Mouse (Mus musculus) testis, adult 2 months (tissue): ENCODE results near the gene Mcts2. TPM values are rescaled to one million over a fixed set of nuclear protein-coding genes. Genes with fewer than 3 reads are reported as not detected.

Experiments used
- H3K27ac ChIP-seq: fragments of 200-500 bp; 2 replicates; pipeline ENCODE4 v1.5.1; 2012; ENCODE audit warnings: low read depth, low read length; ENCODE audit not compliant: control insufficient read depth, insufficient read depth
- H3K27me3 ChIP-seq: fragments of 200-500 bp; 2 replicates; pipeline ENCODE4 v1.6.1; 2012; ENCODE audit warnings: mild to moderate bottlenecking, low read length, moderate library complexity; ENCODE audit not compliant: control insufficient read depth, insufficient read depth
- H3K36me3 ChIP-seq: fragments of 200-500 bp; 2 replicates; pipeline ENCODE4 v1.6.1; 2012; ENCODE audit warnings: mild to moderate bottlenecking, low read length; ENCODE audit not compliant: control insufficient read depth, insufficient read depth
- H3K4me1 ChIP-seq: fragments of 200-500 bp; 2 replicates; pipeline ENCODE4 v1.6.1; 2012; ENCODE audit warnings: low read length; ENCODE audit not compliant: control insufficient read depth, insufficient read depth
- H3K4me3 ChIP-seq: fragments of 200-500 bp; 2 replicates; pipeline ENCODE4 v1.5.1; 2012; ENCODE audit warnings: low read depth, mild to moderate bottlenecking, low read length, moderate library complexity, mixed read lengths; ENCODE audit not compliant: control insufficient read depth
- CTCF ChIP-seq: fragments of 200-500 bp; IDR thresholded peaks from 2 replicates; pipeline ENCODE4 v1.5.1; 2012; ENCODE audit warnings: low read depth, mild to moderate bottlenecking, inconsistent platforms, low read length, moderate library complexity; ENCODE audit not compliant: control insufficient read depth, insufficient read depth, insufficient replicate concordance
- POLR2A ChIP-seq: fragments of 200-500 bp; IDR thresholded peaks from 2 replicates; pipeline ENCODE4 v1.6.1; 2012; ENCODE audit warnings: low read depth, mild to moderate bottlenecking, inconsistent platforms, low read length, moderate library complexity; ENCODE audit not compliant: control insufficient read depth
- polyA plus RNA-seq: library from polyadenylated mRNA; depleted of rRNA; stranded (reverse); fragments of >200 nt; gene quantifications from 2 replicates; pipeline ENCODE4 v1.2.3, GENCODE M21; 2012

The Mcts2 gene
- polyA plus RNA-seq, 1 experiment: 41.8 TPM

DNA sequence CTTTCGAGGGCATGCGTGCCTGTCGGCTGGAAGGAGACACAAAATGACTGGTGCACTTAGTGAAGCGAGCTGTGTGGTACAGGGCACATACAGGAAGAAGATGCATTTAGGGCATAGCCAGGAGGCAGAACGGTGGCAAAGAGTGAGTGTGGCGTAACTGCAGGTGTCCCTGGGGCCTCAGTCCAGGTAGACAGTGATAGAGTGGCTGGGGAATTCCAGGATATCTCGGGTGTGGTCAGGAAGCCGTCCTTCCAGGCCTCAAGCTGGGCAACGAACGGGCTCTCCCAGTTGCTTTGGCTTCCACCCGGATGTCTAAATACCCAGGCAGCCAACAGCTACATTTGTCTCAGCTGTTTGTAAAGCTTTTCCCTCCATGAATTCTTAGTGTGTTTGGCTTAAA lies 12.7 kb upstream of the Mcts2 start:
- peaks cover 17% of the 10 kb centered on the region for H3K4me1 ChIP-seq
- H3K36me3 ChIP-seq: peaks cover 2% of the 10 kb centered on the region; the same call in 1 of the 2 replicates
- TF ChIP-seq CTCF: no peak
- no peak for TF ChIP-seq POLR2A
- H3K27me3 ChIP-seq: no peaks in the 10 kb centered on the region
- H3K4me3 ChIP-seq: no peak overlapping the region
- no peak overlapping the region for H3K27ac ChIP-seq

DNA sequence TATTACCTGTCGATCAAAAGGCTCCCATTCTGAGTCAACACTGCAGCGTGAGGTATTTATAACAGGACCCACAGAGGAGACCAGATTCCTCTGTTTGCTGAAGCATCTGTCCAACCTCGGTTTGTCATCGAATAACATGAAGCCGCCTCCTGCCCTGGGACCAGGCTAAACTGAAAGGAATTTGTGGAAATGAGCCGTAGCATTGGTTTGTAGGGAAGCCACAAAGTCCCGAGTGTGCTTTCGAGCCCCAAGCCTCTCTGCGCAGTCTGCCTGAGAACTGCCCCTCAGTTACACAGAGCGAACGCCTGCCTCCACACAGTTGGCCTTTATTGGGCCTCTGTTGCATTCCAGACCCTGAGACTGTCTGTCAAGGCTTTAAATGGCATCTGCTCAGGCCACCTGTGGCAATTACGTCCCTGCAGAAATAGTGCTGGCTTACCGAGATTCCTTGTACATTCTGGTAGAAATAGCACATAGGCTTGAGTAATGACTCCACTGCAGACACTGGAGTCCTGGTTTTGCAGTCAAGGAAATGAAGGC lies 11.5 kb upstream of the Mcts2 start:
- Histone ChIP-seq H3K36me3 (peaks cover 2% of the 10 kb centered on the region; the same call in 1 of the 2 replicates), H3K27me3 (no peaks in the 10 kb centered on the region), H3K4me1 (peaks cover 13% of the 10 kb centered on the region; the same call in 1 of the 2 replicates), H3K4me3 (no peak overlapping the region), H3K27ac (no peak overlapping the region)
- TF ChIP-seq POLR2A: no peak
- no peak for TF ChIP-seq CTCF

DNA sequence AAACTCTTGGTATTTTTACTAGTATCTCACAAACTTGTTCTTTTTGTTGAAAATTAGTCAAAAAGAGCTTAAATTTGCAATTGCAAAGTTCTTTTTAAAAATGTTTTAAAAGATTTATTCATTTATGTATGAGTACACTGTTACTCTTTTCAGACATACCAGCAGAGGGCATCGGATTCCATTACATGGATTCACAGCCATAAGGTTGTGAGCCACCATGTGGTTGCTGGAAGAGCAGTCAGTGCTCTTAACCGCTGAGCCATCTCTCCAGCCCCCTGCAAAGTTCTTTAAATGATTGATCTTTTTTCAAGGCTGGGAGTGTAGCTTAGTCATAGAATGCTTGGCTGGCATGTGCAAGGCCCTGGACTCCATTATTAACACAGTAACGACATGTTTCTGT lies 8.5 kb upstream of the Mcts2 start:
- H3K4me3 ChIP-seq: no peak overlapping the region
- no peak overlapping the region for H3K27ac ChIP-seq
- H3K4me1 ChIP-seq: no peaks in the 10 kb centered on the region
- H3K36me3 ChIP-seq: peaks cover 2% of the 10 kb centered on the region
- no peaks in the 10 kb centered on the region for H3K27me3 ChIP-seq
- TF ChIP-seq CTCF: peak; percentile 15; the same call in 1 of the 2 replicates
- TF ChIP-seq POLR2A: no peak

DNA sequence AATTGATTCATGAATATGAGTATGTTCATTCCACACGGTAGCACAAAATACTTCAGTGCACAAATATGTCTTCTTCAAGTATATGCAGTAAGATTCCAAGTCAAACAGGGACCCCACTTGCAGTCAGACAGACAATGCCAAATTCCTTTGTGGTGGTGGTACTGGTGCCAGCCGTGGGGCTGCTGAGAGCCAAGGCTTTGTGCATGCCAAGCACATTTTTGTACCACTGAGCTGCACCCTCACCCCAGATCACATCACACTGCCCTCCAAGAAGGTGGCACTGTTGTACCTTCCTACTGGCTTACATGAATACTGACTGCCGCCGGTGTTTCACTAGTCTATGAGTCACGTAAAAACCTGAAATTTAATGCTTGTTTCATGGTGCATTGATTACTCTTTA lies 7.9 kb upstream of the Mcts2 start:
- H3K4me1 ChIP-seq: no peaks in the 10 kb centered on the region
- H3K27ac ChIP-seq: no peak overlapping the region
- H3K36me3 ChIP-seq: peaks cover 5% of the 10 kb centered on the region
- H3K27me3 ChIP-seq: no peaks in the 10 kb centered on the region
- TF ChIP-seq POLR2A (no peak), CTCF (no peak)
- H3K4me3 ChIP-seq: no peak overlapping the region

DNA sequence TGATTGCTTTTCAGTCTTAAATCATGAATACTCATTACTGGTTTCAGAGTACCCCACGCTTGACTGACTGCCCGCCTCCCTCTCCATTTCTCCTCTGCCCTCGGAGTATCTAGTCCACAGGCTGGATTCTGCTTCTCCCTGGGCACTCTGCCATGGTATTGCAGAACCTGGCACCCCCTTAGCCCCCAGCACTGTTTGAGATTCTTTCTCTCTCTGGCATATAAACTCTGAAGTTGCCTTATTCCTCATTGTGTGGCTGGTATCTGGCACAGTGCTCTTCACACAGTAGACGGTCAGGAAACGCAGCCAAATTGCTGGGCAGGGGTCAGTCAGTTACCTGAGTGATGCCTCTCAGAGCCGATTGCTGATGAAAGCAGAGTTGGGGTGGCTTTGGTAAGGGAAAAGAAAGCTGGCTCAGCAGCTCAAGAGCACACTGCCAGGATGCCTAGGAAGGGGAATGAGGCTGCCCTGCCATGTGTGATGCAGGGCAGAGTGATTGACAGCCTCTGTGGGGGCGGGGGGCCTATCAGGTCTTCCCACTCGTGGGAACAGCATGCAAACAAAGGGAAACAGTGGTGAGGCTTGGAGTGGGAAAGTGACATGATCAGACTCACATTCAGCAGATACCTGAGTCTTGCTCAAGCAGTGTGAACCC lies 7.0 kb upstream of the Mcts2 start:
- Histone ChIP-seq H3K27me3 (no peaks in the 10 kb centered on the region), H3K27ac (no peak overlapping the region), H3K4me3 (no peak overlapping the region), H3K36me3 (peaks cover 5% of the 10 kb centered on the region), H3K4me1 (no peaks in the 10 kb centered on the region)
- TF ChIP-seq POLR2A: no peak
- no peak for TF ChIP-seq CTCF

DNA sequence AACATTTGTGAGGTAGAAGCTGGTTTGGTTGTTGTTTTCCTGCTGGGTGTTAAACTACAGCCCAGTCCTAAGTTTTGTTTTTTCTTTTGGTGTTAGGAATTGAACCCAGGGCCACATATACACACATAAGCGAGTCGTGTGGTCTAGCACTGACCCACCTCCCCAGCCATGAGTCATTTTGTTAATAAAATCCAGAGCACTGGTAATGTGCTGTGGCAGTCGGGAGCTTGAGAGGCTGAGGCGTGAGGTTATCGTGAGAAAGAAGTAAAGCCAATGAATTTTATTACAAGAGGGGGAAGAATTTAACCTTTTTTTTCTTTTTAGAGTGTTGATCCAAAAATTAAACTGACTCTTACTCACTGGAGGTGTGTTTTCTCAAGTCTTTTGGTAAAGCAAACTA lies 3.7 kb upstream of the Mcts2 start:
- H3K27me3 ChIP-seq: no peaks in the 10 kb centered on the region
- peaks cover 3% of the 10 kb centered on the region for H3K36me3 ChIP-seq
- peaks cover 3% of the 10 kb centered on the region; the same call in 1 of the 2 replicates for H3K4me1 ChIP-seq
- H3K27ac ChIP-seq: peak overlapping the region; percentile 44; the same call in 1 of the 2 replicates
- TF ChIP-seq CTCF (no peak), POLR2A (0 out of 2 replicates have a peak, but pooled peaks have one; percentile 1)
- H3K4me3 ChIP-seq: peak overlapping the region; percentile 96

DNA sequence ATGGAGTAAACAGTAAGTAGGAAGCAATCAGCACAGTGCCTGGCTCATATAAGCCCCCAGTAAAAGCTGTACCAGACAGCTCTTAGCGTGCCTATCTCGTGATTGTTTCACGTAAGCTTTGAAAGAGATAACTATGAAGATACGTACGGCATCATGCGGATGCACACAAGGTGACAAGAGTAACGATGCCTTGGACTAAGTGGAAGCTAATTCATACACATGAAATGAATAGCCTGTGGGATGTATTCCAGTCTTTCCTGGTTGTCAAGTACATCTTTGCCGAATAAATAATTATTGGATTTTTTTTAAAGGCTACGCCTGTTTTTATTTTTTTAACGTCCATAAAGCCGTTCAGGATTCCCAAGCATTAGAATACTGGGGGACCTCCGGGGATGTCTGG lies 436 bp upstream of the Mcts2 start:
- TF ChIP-seq POLR2A (no peak), CTCF (no peak)
- Histone ChIP-seq H3K27ac (peak overlapping the region; percentile 93), H3K4me1 (peaks cover 5% of the 10 kb centered on the region; the same call in 1 of the 2 replicates), H3K4me3 (peak overlapping the region; percentile 96), H3K27me3 (no peaks in the 10 kb centered on the region), H3K36me3 (peaks cover 5% of the 10 kb centered on the region)
